Comparison of ENCODE assay signal across 19 mouse cellular contexts in genomic region chr13:36958996-36959395, GRCm38 (mm10).
DNase-seq lines count a peak whose midpoint lies in the region; ATAC-seq lines count a peak whose summit lies in the region.
"Had no signal": no experiment of that assay in that cellular context is flagged by ENCODE, and none has a peak within 500 bp of the region (broad histone marks: within the 10 kb centered on the region; RNA-seq: fewer than 3 reads in every experiment).

No protein-coding gene starts in this region.

- no peaks in the 10 kb centered on the region for H3K36me3 ChIP-seq in midbrain, embryonic 16.5 days (ENCODE audit: control insufficient read depth, insufficient read depth, low read length)
- H3K36me3 ChIP-seq in forebrain, embryonic 14.5 days (ENCODE audit: control insufficient read depth, insufficient read depth, low read length): no peaks in the 10 kb centered on the region
- H3K36me3 ChIP-seq: embryonic facial prominence, embryonic 13.5 days; hindbrain, embryonic 13.5 days; limb, embryonic 10.5 days; midbrain, embryonic 13.5 days had no signal

- no peaks in the 10 kb centered on the region for H3K4me1 ChIP-seq in midbrain, embryonic 16.5 days (ENCODE audit: control insufficient read depth, insufficient read depth, low read length)
- no peaks in the 10 kb centered on the region for H3K4me1 ChIP-seq in forebrain, embryonic 14.5 days (ENCODE audit: control insufficient read depth, insufficient read depth, low read length)
- H3K4me1 ChIP-seq: embryonic facial prominence, embryonic 13.5 days; limb, embryonic 10.5 days; midbrain, embryonic 13.5 days had no signal

- no peak overlapping the region for H3K4me3 ChIP-seq in midbrain, embryonic 16.5 days (ENCODE audit: low read depth, low read length)
- H3K4me3 ChIP-seq in forebrain, embryonic 14.5 days (ENCODE audit: low read depth, low read length): no peak overlapping the region
- H3K4me3 ChIP-seq: embryonic facial prominence, embryonic 13.5 days; hindbrain, embryonic 13.5 days; limb, embryonic 10.5 days; midbrain, embryonic 13.5 days had no signal

- H3K27me3 ChIP-seq in midbrain, embryonic 16.5 days (ENCODE audit: control insufficient read depth, insufficient read depth, low read depth, low read length): no peaks in the 10 kb centered on the region
- H3K27me3 ChIP-seq in forebrain, embryonic 14.5 days (replicated peaks; ENCODE audit: control insufficient read depth, insufficient read depth, low read length): no peaks in the 10 kb centered on the region
- H3K27me3 ChIP-seq: embryonic facial prominence, embryonic 13.5 days; hindbrain, embryonic 13.5 days; midbrain, embryonic 13.5 days had no signal

- peak; percentile 71 for ATAC-seq in granulocyte monocyte progenitor cell, adult 5-6 weeks (replicated peaks; ENCODE audit: poor library complexity, severe bottlenecking)
- ATAC-seq in midbrain, embryonic 16.5 days: no peak
- no peak for ATAC-seq in forebrain, embryonic 14.5 days
- ATAC-seq: forebrain, postnatal 0 days; intestine, embryonic 16.5 days; midbrain, embryonic 13.5 days had no signal

- no peak overlapping the region for H3K4me2 ChIP-seq in midbrain, embryonic 16.5 days (ENCODE audit: low read length)
- H3K4me2 ChIP-seq in forebrain, embryonic 14.5 days (ENCODE audit: low read length): no peak overlapping the region
- H3K4me2 ChIP-seq: embryonic facial prominence, embryonic 13.5 days; hindbrain, embryonic 13.5 days; liver, embryonic 11.5 days; midbrain, embryonic 13.5 days had no signal

- H3K27ac ChIP-seq in midbrain, embryonic 16.5 days (ENCODE audit: low read length): no peak overlapping the region
- H3K27ac ChIP-seq in forebrain, embryonic 14.5 days (ENCODE audit: low read depth, low read length): no peak overlapping the region
- H3K27ac ChIP-seq: embryonic facial prominence, embryonic 13.5 days; hindbrain, embryonic 13.5 days; kidney, postnatal 0 days; limb, embryonic 10.5 days; macrophage; midbrain, embryonic 13.5 days had no signal

- no peak overlapping the region for H3K9ac ChIP-seq in midbrain, embryonic 16.5 days (ENCODE audit: low read depth, low read length)
- H3K9ac ChIP-seq in forebrain, embryonic 14.5 days (ENCODE audit: low read length): no peak overlapping the region
- H3K9ac ChIP-seq: embryonic facial prominence, embryonic 13.5 days; forebrain, postnatal 0 days; hindbrain, embryonic 13.5 days; midbrain, embryonic 13.5 days had no signal

- 70% methylated on average over 3 of the region's 3 CpGs for WGBS in midbrain, embryonic 16.5 days
- 67% methylated on average over 3 of the region's 3 CpGs for WGBS in forebrain, embryonic 14.5 days

- DNase-seq in layer of hippocampus, adult 11-12 months (ENCODE audit: low spot score): peak; percentile 43
- no peak for DNase-seq in layer of hippocampus, postnatal 25 days (ENCODE audit: extremely low spot score in 1 of 2, low spot score in 1 of 2)
- DNase-seq in NIH3T3 (ENCODE audit: low read depth): peak; percentile 4
- peak; percentile 7 for DNase-seq in lung, postnatal 36 days
- no peak for DNase-seq in urinary bladder, postnatal 25 days (ENCODE audit: low spot score)
- DNase-seq in forebrain, embryonic 14.5 days (ENCODE audit: low spot score): no peak
- DNase-seq: cerebellum, adult 9-11 months; forebrain, postnatal 0 days; thymus, adult 2 months had no signal

- H3K9me3 ChIP-seq in midbrain, embryonic 16.5 days (replicated peaks; ENCODE audit: control insufficient read depth, low read length, poor library complexity, severe bottlenecking): no peaks in the 10 kb centered on the region
- no peaks in the 10 kb centered on the region for H3K9me3 ChIP-seq in forebrain, embryonic 14.5 days (replicated peaks; ENCODE audit: control insufficient read depth, low read length)
- H3K9me3 ChIP-seq: embryonic facial prominence, embryonic 13.5 days; hindbrain, embryonic 13.5 days; limb, embryonic 10.5 days; midbrain, embryonic 13.5 days had no signal

Comparison
In these comparisons a context has a peak if more than half of its experiments do, and no peak if none do; other contexts are left out.
1. DNase-seq: peak in layer of hippocampus, adult 11-12 months (single experiment), NIH3T3 (single experiment) and lung, postnatal 36 days (single experiment); none in layer of hippocampus, postnatal 25 days (0 of 2), urinary bladder, postnatal 25 days (single experiment) and forebrain, embryonic 14.5 days (single experiment).